Mouse (Mus musculus) CD4-positive, CD25-positive, alpha-beta regulatory T cell, adult 2 months (primary cell): ENCODE results near the gene Tnn.

Experiments used
- DNase-seq: peaks from one replicate; pipeline ENCODE4 v3.0.0-alpha.2; 2012; ENCODE audit warnings: low read depth, low spot score

Gene Tnn

DNA sequence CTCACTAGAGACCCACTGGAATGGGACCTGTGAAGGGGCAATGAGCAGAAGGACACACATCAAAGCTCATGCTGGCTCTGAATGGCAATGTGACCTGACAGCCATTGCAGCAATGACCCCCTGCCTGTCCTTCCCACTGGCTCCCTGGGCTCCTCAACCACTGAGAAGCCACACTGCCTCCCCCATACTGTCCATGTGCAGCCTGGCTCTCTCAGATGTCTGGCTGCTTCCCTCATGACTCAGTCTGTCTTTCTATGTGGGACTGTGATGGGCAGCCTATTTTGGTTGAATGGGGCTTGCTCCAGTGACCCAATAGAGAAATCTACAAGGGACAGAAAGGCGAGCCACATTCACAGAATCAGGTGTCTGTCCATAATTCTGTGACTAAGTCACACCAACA is 70.7 kb downstream of the Tnn start:
- DNase-seq = no peak

DNA sequence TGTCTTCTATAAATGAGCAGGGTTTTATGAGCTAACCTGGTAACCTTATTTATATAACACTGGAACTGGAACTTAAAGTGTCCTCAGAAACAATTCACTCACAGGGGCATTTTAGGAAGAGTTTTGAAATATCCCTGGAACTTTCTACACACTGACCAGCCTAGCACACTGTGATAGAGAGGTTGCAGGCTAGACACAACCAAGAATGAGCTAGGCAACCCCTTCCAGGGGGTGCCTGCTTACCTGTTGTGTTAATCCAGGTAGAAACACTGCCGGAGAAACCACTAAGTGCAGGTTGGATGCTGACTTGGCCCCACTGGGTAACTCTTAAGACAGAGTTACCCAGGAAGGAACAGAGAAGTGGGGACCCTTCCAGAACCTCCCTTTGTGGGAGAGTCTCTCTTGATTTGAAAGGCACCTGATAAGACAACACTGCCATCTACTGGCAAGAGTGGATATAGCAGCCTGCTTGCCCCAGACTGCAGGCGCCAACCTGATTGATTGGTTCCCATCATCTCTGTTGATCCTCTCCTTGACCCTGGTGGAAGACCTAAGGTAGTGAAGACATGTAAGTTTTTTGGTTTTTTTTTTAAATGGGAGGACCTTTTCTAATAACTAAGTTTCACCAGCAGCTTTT is 72.5 kb downstream of the Tnn start:
- DNase-seq = peak; percentile 90

DNA sequence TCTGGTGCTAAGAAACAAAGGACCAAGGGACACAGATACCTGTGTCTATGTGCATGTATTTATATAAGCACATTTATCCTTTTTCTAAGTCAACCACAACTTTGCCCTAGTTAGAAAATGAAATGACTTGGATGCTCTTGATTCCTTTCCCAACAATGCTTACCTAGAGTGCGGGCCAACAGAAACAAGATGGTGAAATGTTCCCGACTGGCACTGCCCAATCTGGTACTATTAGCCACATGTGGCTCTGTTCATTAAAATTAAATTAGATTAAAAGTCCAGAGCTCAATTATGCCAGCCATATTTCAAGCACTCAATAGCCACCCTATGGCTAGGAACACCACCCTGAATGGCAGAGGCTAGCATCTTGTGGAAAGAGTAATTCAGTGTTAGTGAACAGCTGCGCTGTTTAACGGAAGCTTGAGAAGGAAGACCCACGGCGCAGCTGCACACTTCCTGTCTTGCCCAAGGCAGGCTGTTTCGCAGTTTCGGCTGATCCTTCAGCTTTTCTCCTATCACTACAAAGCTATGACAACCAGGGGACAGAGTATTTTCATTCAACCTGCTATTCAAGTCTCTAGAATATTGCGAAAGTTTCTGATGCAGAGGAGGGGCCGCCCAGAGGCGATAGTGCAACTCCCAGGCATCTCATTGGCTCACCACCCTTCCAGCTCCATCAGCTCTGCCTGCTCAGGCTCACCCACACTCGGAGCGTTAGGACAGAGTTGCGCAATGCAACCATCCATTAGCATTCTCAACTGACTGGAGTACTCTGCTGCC is 74.3 kb downstream of the Tnn start:
- DNase-seq = peak; percentile 66

DNA sequence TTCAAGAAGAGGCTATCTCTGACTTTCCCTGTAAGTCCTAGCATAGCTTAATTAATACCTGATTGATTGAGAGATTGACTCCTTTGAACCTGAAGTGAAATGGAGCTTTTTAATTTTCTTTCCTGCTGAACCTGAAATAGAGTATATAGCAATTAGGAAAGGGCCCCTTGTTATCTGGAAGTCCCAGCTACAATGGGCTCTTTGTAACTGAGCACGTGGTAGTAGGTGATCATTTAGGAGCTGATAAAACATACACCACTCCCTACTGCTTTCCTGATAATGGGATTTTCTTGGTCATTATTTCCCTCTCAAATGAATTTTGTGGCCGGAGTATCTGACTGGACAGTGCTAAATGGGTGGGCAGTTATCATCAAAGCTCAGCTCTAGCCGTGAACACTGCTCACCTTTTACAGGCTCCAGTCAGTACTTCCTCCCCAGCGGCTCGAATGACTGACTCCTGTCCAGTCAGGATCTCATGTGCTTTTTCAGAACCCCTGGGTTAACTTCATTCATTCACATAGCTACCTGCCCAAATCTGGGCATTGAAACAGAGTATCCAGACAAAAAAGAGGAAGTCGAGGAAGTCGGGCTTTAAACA is 88.7 kb downstream of the Tnn start:
- DNase-seq = no peak

DNA sequence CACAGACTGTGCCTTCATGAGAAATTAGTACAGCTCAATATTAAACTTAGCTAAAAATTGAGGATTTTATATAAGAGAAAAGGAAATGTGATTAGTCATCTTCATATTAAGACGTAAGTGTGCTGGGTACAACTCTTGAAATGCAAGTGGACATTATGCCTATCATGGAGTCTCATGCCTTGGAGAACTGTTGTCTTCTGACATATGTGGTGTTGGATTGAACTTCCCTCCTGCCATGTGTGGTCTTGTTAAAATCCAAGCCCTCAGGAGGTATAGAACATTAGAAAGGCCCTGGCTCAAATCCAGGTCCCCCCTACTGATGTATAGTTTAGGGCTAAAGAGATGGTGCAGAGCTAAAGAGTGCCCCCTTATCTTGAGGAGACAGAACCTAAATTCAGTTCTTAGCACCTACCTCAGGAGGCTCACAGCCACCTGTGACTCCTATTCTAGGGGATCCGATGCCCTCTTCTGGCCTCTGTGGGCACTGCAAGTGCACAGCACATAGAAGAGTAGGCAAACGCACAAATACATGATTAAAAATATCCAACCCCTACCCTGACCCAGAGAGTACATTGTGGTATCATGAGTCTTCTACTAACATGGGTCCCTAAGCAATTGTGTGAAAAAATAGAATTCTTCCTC is 91.5 kb downstream of the Tnn start:
- DNase-seq = peak; percentile 81

DNA sequence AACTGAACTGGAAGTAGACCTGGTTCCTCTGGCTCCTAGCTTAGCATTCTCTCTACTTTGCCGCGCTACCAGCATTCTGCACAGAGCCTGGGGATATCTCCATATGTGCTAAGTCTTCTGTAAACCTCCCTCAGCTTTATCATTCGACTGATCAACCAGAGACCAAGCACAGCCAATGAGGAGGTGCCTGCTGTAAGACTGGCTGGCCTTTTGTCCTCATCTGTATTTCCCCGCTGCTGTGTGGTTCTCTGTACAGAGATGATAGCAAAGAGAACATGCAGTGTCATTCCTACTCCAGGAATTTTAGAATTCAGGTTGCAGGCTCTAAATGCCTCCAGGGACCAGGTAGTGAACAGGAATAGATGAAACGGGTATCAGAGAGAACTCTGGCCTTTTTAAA is 92.1 kb downstream of the Tnn start:
- peak; percentile 49 for DNase-seq

DNA sequence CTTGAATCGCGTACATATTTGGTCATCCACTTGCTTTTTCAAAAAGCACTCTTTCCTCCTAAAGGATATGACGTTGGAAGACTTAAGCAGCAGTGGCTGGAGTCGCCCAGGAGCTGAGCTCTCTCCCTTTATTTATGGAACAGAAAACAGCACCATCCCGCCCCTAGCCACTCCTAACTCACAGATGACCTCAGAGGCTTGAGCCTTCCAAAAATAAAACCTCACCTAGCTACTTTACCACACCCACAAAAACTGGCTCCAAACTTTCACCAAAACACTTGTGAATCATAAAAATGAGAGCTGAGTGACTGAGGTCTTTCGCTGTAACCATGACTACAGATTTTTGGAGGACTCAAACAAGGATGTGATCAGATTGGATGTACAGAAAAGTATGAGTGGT is 92.8 kb downstream of the Tnn start:
- peak; percentile 38 for DNase-seq

DNA sequence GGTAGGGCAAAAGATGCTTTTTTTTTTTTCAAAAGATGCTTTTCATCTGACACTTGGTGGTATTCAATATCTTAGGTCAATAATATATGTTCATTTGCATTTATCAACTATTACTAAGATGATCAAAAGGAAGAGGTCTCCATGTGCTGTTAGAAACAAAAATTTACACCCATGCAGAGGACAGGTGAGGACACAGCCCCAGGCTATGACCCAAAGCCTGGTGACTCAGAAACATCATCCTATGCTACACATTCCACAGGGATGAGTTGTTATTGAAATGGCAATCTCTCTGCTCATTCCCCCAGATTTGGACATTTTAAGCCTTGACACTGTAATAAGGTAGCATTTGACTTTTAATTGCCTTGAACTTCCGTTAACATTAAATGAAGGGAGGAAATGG is 93.5 kb downstream of the Tnn start:
- DNase-seq = no peak

DNA sequence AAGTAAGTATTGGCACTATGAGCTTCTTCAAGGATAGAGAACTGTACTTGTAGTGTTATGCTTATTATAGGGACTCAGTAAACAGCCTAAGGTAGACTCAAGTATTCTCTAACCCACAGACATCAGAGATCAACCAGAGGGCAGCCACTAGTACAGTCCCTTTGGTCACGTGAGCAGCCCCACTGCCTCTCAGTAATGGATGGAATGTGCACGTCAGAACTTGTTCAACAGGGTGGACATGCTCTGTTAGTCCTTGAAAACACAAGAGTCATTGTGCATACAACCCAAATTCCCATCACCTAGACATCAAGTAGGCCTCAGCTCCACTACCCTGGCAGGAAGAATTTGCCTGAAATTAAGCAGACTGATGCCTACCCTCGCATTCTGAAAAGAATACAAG is 95.7 kb downstream of the Tnn start:
- no peak for DNase-seq

DNA sequence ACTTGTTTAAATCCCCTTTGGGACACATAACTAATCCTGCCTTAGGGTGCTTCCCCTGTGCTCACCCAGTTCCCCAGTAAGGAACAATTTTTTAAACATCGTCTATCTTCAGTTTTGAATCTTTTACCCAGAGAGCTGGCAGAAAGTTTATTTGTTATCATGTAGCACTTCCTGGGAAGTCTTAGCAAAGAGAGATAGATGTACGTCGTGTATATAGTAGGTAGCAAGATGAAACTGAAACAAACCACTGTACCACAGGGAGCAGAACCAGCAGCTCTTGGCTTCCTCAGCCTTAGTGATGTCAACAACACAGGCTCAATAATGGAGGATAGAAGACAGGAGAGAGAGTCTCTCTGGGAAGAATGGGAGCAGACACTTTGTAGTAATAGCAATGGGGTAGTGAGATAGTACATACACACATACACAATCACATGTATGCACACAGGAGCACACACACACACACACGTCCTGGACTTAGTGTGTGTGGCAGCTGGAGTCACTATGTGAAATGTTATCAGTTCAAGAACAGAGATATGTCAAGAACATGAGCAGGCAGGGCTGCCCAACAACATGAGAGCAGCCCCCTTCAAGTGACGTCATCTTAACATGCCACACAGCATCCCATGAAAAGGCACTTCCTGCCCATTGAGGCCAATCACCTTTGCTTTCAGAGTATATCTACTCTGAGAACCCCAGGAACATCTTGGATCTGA is 98.9 kb downstream of the Tnn start:
- DNase-seq = peak; percentile 77

DNA sequence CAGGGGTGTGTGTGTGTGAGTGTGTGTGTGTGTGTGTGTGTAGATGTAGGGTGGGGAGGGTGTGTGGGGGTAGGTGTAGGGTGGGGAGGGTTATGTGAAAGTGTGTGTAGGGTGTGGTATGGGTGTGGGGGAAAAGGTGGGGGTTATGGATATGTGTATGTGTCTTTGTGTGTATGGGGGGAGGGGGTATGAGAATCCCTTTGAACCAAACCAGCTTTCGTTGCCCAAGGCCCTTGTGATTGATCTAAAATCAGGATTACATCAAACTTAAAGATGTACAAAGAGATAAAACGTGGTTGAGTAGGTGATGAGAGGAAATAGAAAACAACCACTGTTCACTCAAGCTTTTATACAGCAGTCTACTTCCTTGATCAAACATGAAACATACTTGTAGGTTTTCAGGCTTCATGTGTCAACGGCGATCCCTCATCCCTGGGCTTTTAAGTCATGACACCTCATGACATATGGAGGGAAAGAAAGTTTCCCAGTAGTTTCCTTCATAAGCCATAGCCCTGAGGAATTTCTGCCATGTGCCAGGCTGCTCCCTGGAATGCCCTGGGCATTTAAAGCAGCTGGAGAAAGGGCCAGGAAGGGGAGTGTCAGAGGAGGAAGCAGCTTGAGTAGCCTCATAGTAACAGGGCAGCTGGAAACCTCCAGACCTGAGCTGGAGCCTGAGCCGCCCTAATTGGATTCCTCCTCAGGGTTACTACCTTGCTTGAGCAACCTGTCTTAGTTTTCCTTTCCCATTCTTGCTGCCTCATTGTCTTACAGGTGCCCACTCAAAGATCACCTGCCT is 99.7 kb downstream of the Tnn start:
- peak; percentile 86 for DNase-seq

DNA sequence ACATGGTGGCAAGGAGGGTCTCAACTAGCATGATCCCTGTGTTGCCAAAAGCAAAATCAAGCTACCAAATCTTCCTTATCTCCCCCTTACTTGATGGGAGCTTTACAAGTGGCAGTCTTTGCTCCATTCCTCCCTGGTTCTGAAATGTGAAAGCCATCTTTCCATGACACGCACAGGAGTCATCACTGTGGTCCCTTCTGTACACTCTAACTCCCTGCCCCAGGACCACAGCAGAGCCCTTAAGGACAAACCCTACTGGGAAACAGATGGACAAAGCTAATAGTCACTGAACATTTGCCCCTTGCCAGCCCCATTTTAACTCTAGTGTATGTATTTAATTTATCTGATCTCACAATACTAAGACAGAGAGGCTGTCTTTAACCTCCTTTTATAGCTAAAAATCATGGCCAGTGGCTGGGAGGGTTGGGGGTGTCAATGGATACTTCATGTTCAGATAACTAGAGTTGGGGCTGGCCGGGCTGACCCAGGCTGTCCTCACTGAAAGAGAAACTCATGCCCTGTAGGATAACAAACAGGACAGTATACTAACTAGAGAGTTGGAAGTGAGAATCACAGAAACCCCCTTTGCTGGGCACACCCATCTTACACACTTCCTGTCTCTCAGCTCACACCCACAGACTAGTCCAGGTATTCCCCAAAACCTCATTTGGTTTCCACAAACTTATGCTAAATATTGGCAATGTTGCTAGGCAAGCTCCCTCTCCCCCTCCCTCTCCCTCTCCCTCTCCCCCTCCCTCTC is 100.6 kb downstream of the Tnn start:
- peak; percentile 88 for DNase-seq

DNA sequence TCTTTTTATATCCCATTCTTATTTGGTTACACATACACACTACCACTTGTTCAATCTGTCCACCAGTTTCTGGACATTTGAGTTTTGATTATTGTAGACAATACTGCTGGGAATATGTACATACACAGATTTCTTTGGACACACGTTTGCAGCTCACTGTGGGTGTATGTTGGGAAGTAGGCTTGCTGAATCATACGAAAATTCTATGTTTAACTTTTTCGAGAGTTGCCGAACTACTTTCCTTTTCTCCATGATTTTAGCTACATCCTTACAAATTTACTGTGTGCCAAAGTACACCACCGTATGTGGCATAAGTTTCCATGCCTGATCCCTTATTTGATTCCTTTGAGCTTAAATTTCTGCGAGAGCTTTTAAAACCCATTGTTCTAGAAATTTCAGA is 102.5 kb downstream of the Tnn start:
- no peak for DNase-seq

DNA sequence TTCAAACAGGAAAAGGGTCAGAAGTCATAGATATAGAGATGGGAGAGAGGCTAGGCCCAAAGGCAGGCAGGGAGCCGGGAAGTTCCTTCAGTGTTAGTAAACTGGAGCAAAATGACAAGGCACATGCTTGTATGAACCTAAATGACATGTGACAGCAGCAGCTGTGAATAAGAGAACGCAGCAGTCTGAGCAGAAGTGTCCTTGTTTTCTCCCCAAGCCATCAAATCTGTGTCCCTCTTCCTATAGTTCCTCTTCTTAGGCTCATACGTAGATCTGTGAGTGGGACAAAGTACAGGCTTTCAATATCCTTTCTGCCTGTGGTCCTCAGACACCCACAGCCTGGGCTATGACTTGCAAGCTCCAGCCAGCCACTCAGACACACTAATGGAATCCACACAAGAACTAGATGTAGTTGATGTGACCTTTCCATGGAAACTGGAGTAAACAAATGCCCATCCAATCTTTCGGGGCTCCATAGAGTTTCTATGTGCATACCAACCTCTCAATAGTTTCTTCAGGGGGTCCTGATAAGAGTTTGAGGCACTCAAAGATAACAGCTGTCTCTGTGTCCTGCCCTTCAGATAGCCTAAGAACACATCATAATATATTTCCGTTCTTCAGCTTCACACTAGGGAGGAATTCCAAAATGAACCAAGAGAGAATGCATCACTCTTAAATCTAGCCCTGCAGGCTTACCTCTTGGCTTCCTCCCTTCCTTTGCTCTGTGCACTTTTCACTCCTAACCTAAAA is 104.1 kb downstream of the Tnn start:
- DNase-seq = no peak

DNA sequence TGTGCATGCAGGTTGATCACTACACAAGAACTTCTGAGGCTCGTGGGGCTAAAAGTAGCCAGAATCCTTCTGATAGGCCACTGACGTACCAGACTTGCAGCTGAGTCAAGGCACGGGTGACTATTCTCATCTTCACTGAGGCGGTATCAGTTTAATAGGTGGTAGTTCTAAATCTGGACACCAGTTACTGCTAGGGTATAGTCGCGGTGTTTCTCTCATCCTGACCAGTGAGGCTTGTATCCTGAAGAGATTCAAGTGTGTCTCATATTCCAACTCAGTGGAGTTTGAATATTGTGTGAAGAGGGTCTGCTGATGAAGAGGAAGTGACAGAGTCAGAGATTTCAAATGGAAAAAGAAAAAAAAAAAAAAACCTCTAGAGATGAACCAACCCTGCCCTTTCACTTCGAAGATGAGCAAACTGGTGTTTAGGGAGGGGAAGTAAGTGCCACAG is 105.9 kb downstream of the Tnn start:
- peak; percentile 58 for DNase-seq

DNA sequence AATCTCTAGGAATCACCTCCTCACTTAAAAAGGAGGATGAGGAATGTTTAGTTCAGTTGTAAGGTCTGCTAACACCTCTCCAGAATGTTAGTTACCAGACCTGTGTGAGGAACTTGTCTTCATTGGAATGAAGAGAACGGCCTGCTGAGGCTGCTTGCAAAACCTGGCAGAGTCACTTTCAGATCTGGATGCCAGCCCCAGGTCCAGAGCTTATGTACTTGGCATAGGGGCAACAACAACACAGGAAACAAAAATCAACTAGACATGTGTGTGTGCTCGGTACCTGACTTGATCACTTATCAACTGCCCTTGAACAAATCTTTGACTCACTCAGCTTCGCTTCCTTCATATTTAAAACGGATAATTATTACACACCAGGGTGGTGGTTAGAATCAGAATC is 106.6 kb downstream of the Tnn start:
- peak; percentile 64 for DNase-seq

DNA sequence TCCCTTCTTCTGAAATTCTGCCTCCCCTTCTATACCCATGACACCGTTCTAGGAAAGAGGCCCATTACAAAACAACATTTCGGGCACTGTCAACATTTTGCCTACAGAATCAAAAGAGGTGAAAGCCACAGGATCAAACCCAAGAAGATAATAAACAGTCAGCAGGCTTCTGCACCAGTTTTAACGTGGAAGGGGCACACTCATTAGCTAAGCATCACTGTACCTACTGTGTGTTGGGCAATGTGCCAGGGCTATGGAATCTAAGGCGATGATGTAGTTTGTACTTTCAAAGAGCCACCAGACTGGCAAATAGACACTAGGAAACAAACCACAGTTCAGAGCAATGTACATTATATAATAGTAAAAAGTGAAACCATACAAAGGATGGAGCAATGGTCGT is 107.4 kb downstream of the Tnn start:
- DNase-seq = peak; percentile 73

DNA sequence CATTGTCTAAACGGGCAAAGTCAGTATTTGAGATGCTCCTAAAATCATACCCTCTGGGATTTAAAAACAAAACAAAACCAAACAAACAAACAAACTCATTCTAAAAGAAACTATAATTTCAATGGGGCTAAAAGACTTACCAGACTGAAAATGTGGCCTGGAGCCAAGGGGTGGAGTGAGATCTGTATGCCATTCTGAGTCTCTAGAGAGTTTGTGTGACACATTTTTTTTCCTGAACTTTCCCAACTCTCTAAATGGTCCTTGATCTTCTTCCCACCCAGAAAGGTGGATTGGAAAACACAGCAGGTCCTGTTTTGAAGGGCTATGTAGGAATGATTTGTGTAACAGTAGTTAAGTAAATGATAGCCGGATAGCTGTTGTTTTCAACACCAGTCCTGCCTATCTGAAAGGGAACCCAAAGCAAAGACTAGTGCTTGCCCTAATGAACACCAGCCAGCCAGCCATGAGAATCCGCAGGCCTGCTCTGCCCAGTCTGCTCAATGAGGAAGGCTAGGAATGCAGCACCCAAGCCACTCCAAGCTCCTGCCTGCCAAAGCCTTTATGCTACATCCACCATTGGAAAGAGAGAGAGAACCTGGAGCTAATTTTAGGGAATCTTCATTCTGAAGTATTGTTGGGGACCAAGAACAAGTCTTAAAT is 108.2 kb downstream of the Tnn start:
- DNase-seq = peak; percentile 59
